Mouse (Mus musculus) CH12.LX (cell line): ENCODE measurements around the gene Exosc10. TPM values are rescaled to one million over a fixed set of nuclear protein-coding genes. Genes with fewer than 3 reads are reported as not detected.

Source experiments
- DNase-seq: peaks from one replicate; pipeline ENCODE4 v3.0.0-alpha.2; 2013; ENCODE audit errors: extremely low read depth
- H3K27ac ChIP-seq: 2 replicates; pipeline ENCODE4 v1.5.1; 2012; ENCODE audit warnings: low read depth, mild to moderate bottlenecking, control low read depth, moderate library complexity; ENCODE audit not compliant: insufficient read depth
- H3K27me3 ChIP-seq: replicated peaks from 2 replicates; pipeline ENCODE3; 2012; ENCODE audit warnings: inconsistent platforms
- H3K36me3 ChIP-seq, 2 experiments: replicated peaks in 1 of 2; 2 replicates each; pipeline versions ENCODE3 to v1.6.1; 2012; ENCODE audit warnings: inconsistent platforms in 1 of 2, low read length in 1 of 2, mild to moderate bottlenecking in 1 of 2, mixed read lengths in 1 of 2, moderate library complexity in 1 of 2; ENCODE audit not compliant: control insufficient read depth in 1 of 2, insufficient read depth in 1 of 2
- H3K4me1 ChIP-seq, 2 experiments: 2 replicates each; pipeline ENCODE4 v1.6.1; 2012; ENCODE audit warnings: inconsistent platforms in 1 of 2, moderate library complexity in 1 of 2; ENCODE audit not compliant: insufficient read depth in 2 of 2, control insufficient read depth in 1 of 2
- H3K4me2 ChIP-seq: 2 replicates; pipeline ENCODE4 v1.6.1; 2012; ENCODE audit warnings: low read depth, mild to moderate bottlenecking, control low read depth; ENCODE audit not compliant: poor library complexity, insufficient read depth, severe bottlenecking
- H3K4me3 ChIP-seq, 3 experiments: fragments of 150-350 bp in 1 of 3; sonication (generic) in 1 of 3; replicated peaks in 1 of 3; 2 replicates each; pipeline versions ENCODE3 to v1.5.1; 2011 to 2012; ENCODE audit warnings: low read depth in 2 of 3, low read length in 2 of 3, mild to moderate bottlenecking in 2 of 3, moderate library complexity in 2 of 3, control low read depth in 1 of 3, improper control_type of control experiment in 1 of 3, inconsistent platforms in 1 of 3, mixed read lengths in 1 of 3; ENCODE audit not compliant: poor library complexity in 1 of 3
- H3K79me2 ChIP-seq: replicated peaks from 2 replicates; pipeline ENCODE4 v1.6.1; 2012; ENCODE audit warnings: mild to moderate bottlenecking, moderate library complexity; ENCODE audit not compliant: control insufficient read depth, poor library complexity, insufficient read depth, severe bottlenecking; ENCODE audit errors: extremely low read depth
- H3K9ac ChIP-seq: 2 replicates; pipeline ENCODE4 v1.6.1; 2012; ENCODE audit warnings: low read depth, mild to moderate bottlenecking, control low read depth, moderate library complexity; ENCODE audit not compliant: insufficient read depth
- H3K9me3 ChIP-seq: replicated peaks from 2 replicates; pipeline ENCODE3; 2012; ENCODE audit warnings: low read length, inconsistent platforms, mixed read lengths
- E2F4 ChIP-seq: IDR thresholded peaks from 2 replicates; pipeline ENCODE4 v1.6.1; 2011; ENCODE audit warnings: low read depth, low read length, improper control_type of control experiment; ENCODE audit not compliant: insufficient replicate concordance
- ELF1 ChIP-seq: IDR thresholded peaks from 2 replicates; pipeline ENCODE4 v1.6.1; 2014; ENCODE audit warnings: low read depth, mild to moderate bottlenecking, inconsistent platforms, low read length, improper control_type of control experiment
- EP300 ChIP-seq: IDR thresholded peaks from 2 replicates; pipeline ENCODE4 v1.6.1; 2011; ENCODE audit warnings: low read length, improper control_type of control experiment
- JUND ChIP-seq: conservative IDR thresholded peaks from 2 replicates; pipeline ENCODE4 v1.6.1; 2011; ENCODE audit warnings: low read depth, low read length, improper control_type of control experiment
- MEF2A ChIP-seq: IDR thresholded peaks from 2 replicates; pipeline ENCODE4 v1.6.1; 2014; ENCODE audit warnings: low read depth, mild to moderate bottlenecking, inconsistent platforms, low read length, improper control_type of control experiment, borderline replicate concordance
- TBP ChIP-seq: conservative IDR thresholded peaks from 2 replicates; pipeline ENCODE4 v1.6.1; 2011; ENCODE audit warnings: low read depth, low read length, improper control_type of control experiment
- UBTF ChIP-seq: IDR thresholded peaks from 2 replicates; pipeline ENCODE4 v1.6.1; 2012; ENCODE audit warnings: low read depth, mild to moderate bottlenecking, inconsistent platforms, low read length, improper control_type of control experiment, moderate library complexity
- USF2 ChIP-seq: conservative IDR thresholded peaks from 2 replicates; pipeline ENCODE4 v1.6.1; 2011; ENCODE audit warnings: low read depth, low read length, improper control_type of control experiment
- ZMIZ1 ChIP-seq: IDR thresholded peaks from 2 replicates; pipeline ENCODE4 v1.6.1; 2012; ENCODE audit warnings: low read depth, mild to moderate bottlenecking, inconsistent platforms, low read length, improper control_type of control experiment
- dilution Hi-C: fragments of 300-500 bp; cut with MboI; formaldehyde crosslinking; loops from 2 replicates; pipeline ENCODE4 v1.14.3; 2020; ENCODE audit warnings: low sequenced_read_pairs; ENCODE audit not compliant: extremely low pct_unique_long_range_greater_than_20kb, extremely low pct_ligation_motif_present
- in situ Hi-C: fragments of 300-500 bp; cut with MboI; formaldehyde crosslinking; loops from 3 replicates; pipeline ENCODE4 v1.14.3; 2019; ENCODE audit warnings: low sequenced_read_pairs, low pct_ligation_motif_present, low pct_unique_long_range_greater_than_20kb, mixed read lengths
- polyA plus RNA-seq: library from polyadenylated mRNA; unstranded; fragments of >175 nt; gene quantifications from 2 replicates; pipeline ENCODE4 v1.2.1, GENCODE M21; 2012; ENCODE audit warnings: low read depth; ENCODE audit not compliant: insufficient read length
- total RNA-seq, 2 experiments: library from RNA; depleted of rRNA; stranded (reverse); fragments of 300-350 nt in 1 of 2; fragments of >200 nt in 1 of 2; gene quantifications; 2 replicates each; pipeline ENCODE4 v1.2.3; 2012 to 2014

The Exosc10 gene
- total and polyA plus RNA-seq, 3 experiments = 40.1 to 108 (median 61.8) TPM

DNA sequence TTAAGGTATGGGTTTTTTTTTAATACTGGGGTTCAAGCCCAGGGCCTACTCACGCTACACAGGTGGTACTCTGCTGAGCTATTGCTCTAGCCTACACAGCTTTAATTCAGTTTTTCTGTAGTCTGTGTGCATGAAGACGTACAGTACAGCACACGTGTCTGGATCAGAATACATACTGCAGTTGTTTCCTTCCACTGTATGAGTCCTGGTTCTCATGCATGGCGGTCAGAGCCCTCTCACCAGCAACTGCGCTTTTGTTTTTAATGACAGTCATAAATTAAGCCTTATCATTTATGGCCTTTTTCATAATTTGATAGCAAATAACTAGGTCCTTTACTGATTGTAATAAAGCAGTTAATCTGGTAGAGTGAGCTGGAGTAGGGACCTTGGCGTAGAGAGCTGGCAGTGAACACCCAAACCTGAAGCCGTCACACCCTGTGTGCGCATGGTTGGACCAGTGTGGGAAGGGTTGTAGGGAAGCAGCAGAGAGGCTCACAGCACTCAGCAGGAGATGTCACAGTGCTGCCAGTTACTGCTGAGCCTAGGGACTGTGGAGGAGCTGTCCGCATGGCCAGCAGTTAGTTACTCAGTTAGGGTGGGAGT is 12.6 kb downstream of the Exosc10 start:
- peaks cover 82 to 96% of the 10 kb centered on the region in 2 experiments for H3K36me3 ChIP-seq
- no peak for DNase-seq
- H3K4me1 ChIP-seq = no peaks in the 10 kb centered on the region
- in situ Hi-C loops = no loop called here
- H3K4me3 ChIP-seq = no peak overlapping the region
- H3K9me3 ChIP-seq = no peaks in the 10 kb centered on the region
- no peaks in the 10 kb centered on the region for H3K27me3 ChIP-seq
- no peaks in the 10 kb centered on the region for H3K79me2 ChIP-seq
- dilution Hi-C loops = no loop called here
- no peak overlapping the region for H3K4me2 ChIP-seq
- TF ChIP-seq TBP = no peak
- no peak for TF ChIP-seq EP300
- no peak for TF ChIP-seq E2F4
- TF ChIP-seq JUND = no peak
- TF ChIP-seq MEF2A = no peak
- no peak overlapping the region for H3K27ac ChIP-seq
- H3K9ac ChIP-seq = no peak overlapping the region

DNA sequence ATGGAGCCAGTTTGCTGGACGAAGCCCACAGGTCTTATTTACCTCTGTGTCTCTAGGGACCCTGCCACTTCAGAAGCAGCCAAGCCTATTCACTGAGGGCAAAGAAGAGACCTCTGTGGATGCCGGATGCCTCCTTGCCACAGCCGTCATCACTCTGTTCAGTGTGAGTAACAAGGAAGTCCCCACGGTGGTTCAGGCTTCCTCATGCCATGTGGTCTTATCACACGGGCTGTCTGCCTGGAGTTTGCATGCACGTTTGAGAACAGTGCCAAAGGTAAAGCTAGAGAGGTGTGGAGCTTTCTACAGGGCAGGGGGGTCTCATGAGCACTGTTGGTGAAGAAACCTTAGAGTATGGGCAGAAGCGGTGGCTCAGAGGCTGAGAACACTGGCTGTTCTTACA is 15.0 kb downstream of the Exosc10 start:
- dilution Hi-C loops (no loop called here), in situ Hi-C loops (no loop called here)
- H3K9ac ChIP-seq = no peak overlapping the region
- peaks cover 87 to 97% of the 10 kb centered on the region in 2 experiments for H3K36me3 ChIP-seq
- TF ChIP-seq ELF1 = no peak
- TF ChIP-seq E2F4 = no peak
- no peak for TF ChIP-seq ZMIZ1
- TF ChIP-seq MEF2A = no peak
- no peak for TF ChIP-seq USF2
- no peak for TF ChIP-seq UBTF
- no peak overlapping the region for H3K4me3 ChIP-seq
- H3K27ac ChIP-seq = no peak overlapping the region; the same call in 1 of the 2 replicates
- DNase-seq = no peak
- H3K4me1 ChIP-seq = peaks cover 0 to 9% of the 10 kb centered on the region in 2 experiments; a peak in 2 of 4 replicates
- no peaks in the 10 kb centered on the region for H3K9me3 ChIP-seq
- no peaks in the 10 kb centered on the region for H3K79me2 ChIP-seq
- H3K4me2 ChIP-seq = no peak overlapping the region
- H3K27me3 ChIP-seq = no peaks in the 10 kb centered on the region

DNA sequence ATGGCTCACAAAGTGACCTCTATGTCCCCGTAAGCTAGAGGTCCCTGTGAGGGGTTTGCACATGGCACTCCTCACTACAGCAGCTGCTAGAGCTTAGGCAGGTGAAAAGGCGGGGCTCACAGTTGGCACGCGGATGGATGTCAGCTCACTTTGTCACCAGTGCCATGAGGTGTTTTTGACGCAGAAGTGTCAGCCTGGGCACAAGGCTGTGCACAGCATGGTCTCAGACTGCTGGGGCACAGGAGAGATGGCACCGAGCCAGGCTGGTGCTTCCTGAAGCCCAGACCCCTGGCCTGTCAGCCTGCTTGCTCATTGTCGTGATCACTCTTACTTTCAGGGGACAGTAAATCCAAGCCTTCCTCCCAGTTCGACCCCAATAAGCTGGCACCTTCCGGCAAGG is 22.5 kb downstream of the Exosc10 start:
- Histone ChIP-seq H3K9ac (no peak overlapping the region), H3K4me1 (peaks cover 7 to 31% of the 10 kb centered on the region in 2 experiments; a peak in 3 of 4 replicates), H3K4me3 (no peak overlapping the region), H3K79me2 (no peaks in the 10 kb centered on the region), H3K4me2 (no peak overlapping the region), H3K27ac (no peak overlapping the region), H3K27me3 (no peaks in the 10 kb centered on the region), H3K9me3 (no peaks in the 10 kb centered on the region), H3K36me3 (peaks cover 68 to 84% of the 10 kb centered on the region in 2 experiments)
- in situ Hi-C loops (no loop called here), dilution Hi-C loops (no loop called here)
- TF ChIP-seq TBP = no peak
- no peak for DNase-seq
